Mouse (Mus musculus): ENCODE data around the gene Dok3.

The Dok3 gene

GRCm38 (mm10) chr13:55510668-55511491 is 18.2 kb downstream of the Dok3 start:
- no peak for ATAC-seq (ENCODE audit: insufficient number of reproducible peaks, low FRiP score, low TSS enrichment)

DNA sequence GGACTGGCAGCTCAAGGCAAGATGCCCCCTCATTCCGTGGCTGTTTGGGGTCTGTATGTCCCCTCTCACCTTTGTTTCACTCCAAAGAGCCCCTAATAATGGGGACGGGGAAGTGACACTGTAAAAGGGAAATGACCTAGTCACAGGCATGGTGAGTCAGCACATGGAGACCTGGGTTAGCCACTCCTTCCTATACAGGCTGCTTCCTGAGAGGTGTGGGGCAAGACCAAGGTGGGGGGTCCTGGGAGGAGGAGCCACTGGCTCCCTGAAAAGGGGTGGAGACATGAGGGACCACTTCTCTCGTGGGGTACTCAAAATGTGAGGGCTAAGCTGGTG is 18.8 kb downstream of the Dok3 start:
- no peak for ATAC-seq (ENCODE audit: insufficient number of reproducible peaks, low FRiP score, low TSS enrichment)

- no peak for ATAC-seq (ENCODE audit: insufficient number of reproducible peaks, low FRiP score, low TSS enrichment)
Observed at GRCm38 (mm10) chr13:55508531-55508930, 20.6 kb downstream of the Dok3 start.

GRCm38 (mm10) chr13:55507877-55508276 is 21.2 kb downstream of the Dok3 start:
- no peak for ATAC-seq (ENCODE audit: insufficient number of reproducible peaks, low FRiP score, low TSS enrichment)

DNA sequence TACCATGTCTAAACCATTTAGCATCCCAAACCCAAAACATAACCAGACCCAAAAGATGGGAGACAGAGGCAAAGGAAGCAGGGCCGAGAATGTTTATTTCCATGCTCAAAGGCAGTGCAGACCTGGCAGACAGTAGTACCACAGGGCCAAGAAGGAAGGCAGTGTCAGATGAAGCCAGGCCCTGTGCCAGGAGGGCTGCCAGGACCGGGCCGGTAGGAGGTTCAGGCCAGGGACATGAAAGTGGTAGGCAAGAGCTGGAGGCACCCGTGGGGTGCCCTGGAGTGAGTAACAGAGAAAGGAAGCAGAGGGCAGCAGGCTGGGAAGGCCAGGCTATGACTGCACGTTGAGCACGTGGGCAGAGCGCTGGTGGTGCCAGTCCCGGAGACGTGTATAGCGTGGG is 22.4 kb downstream of the Dok3 start:
- no peak for ATAC-seq (ENCODE audit: insufficient number of reproducible peaks, low FRiP score, low TSS enrichment)

DNA sequence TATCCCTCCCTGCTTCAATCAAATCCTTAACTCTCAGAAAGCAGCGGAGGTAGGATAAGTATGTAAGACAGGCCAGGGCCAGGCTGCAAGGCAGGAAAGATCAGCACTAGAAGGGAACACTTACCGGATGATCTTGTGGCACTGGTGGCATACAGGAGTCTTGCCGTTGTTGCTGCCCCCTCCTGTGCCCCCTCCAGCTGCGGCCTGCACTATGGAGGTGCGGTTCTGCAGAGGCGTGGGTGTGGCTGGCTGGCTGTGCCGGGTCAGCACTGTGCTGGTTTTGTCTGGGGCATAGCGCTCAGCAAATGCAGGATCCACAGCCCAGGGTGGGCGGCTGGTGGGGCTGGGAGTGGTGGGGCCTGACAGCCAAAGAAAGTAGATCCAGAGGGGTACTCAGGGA is 23.3 kb downstream of the Dok3 start:
- ATAC-seq (ENCODE audit: insufficient number of reproducible peaks, low FRiP score, low TSS enrichment) = no peak

DNA sequence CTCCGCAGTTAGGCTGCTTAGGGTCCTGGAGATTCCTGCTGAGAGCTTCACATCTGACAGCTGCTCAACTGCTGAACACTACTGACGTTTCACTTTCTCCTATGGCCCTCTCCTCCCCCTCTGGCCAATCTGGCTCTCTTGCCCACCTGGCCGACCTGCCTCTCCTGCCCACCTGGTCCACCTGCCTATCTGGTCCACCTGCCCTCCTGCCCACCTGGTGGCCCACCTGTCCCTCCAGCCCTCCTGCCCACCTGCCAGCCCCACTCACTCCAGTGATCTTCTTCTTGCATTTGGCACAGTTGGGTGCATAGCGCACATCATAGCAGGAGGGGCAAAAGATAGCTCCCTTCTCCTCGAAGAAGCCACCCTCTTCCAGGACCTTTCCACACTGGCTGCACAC is 24.7 kb downstream of the Dok3 start:
- no peak for ATAC-seq (ENCODE audit: insufficient number of reproducible peaks, low FRiP score, low TSS enrichment)

- no peak for ATAC-seq (ENCODE audit: insufficient number of reproducible peaks, low FRiP score, low TSS enrichment)
Observed at GRCm38 (mm10) chr13:55502405-55502804, 26.7 kb downstream of the Dok3 start.

- ATAC-seq (ENCODE audit: insufficient number of reproducible peaks, low FRiP score, low TSS enrichment) = no peak
Observed at GRCm38 (mm10) chr13:55500575-55500974, 28.5 kb downstream of the Dok3 start.

GRCm38 (mm10) chr13:55498906-55499305 is 30.2 kb downstream of the Dok3 start:
- no peak for ATAC-seq (ENCODE audit: insufficient number of reproducible peaks, low FRiP score, low TSS enrichment)

GRCm38 (mm10) chr13:55496661-55497060 is 32.4 kb downstream of the Dok3 start:
- ATAC-seq (ENCODE audit: insufficient number of reproducible peaks, low FRiP score, low TSS enrichment) = no peak

GRCm38 (mm10) chr13:55495702-55496101 is 33.4 kb downstream of the Dok3 start:
- no peak for ATAC-seq (ENCODE audit: insufficient number of reproducible peaks, low FRiP score, low TSS enrichment)

DNA sequence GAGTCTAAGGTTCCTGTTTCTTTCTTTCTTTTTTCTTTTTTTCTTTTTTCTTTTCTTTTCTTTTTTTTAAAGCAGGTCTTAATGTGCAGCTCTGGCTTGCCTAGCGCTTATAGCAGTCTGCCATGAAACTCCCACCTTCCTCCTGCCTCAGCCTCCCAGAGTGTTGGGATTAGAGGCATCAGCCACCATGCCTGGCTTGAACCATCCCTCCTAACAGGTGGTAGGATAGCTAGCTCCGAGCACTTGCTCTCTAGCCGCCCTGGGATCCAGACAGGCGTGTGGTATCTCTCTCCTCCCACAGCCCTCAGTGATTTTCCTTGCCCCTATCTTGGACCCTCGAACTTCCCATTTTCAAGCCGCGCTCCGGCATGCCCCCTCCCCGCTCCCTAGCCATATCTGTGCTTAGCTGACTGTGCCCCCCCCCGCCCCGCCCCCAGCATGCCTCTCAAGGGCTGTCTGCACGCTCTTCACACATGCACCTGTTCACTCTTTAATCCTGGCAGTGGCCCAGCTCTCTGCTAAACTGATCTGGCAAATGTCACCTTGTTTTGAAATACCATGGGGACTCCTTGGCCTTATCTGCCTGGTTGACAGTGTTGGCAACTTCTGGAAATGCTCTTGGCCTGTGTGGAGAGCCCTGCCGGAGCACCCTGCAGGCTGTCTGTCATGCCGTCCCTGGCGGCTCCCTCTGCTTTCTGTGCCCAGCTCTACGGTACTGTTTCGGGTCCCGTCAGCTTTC is 34.0 kb downstream of the Dok3 start:
- ATAC-seq (ENCODE audit: insufficient number of reproducible peaks, low FRiP score, low TSS enrichment) = peak; percentile 87

DNA sequence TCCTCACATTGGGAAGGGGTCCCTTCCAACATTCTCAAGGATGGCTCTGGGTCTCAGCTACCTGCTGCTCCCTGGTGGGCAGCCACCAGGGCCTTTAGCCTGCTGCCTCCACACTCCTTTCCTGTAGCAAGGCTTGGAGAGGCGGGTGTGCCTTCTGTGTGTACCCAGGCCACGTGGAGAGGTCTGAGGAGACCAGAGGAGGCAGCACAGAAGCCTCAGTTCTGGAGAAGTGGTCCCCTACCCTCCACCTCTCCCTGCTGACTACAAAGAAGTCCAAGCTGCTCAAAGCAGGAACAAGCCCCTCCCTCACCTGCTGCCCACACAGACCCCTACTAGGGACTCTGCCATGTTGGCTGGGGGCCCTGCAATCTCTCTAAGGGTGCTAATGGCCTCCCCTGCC is 34.8 kb downstream of the Dok3 start:
- no peak for ATAC-seq (ENCODE audit: insufficient number of reproducible peaks, low FRiP score, low TSS enrichment)

DNA sequence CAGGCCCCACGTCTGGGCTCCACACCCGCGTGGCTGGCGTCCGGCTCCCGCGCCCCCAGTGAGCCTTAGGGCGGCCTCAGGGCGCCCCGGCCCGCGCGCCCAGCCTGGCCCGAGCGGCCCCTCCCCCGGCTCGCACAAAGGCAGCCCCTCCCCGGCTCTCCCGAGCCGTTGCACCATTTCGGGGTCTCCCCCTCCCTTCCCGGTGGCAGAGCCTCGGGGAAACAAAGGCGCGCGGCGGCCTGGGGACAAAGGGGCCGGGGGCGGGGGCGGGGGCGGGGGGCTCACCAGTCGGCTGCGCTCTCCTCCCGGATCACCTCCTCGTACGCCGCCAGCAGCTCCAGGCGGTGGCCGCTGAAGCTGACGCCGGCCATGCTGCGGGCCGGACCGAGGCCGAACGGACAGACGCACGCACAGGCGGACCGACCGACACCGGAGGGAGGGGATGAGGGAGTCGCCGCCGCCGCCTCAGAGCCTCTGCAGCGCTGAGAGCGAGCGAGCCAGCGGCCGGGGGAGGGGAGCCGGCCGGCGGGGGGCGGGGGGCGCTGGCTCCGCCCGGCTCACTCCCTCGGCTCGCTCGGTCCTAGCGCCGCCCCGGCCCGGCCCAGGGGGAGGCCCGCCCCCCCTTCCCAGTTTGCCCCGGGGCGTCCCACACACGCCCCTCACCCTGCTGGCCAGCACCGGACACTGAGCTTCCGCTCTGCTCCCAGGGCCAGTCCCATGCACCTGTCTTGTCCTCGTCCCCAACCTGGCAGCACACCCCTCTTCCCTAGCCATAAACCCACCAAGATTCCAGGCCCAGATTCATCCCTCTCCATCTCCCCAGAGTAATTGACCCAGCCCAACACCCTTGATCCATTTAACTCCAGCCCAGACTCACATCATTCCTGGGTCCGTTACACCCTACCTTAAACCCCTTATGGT is 41.3 kb downstream of the Dok3 start, which contains the start of gene Dbn1:
Gene Dbn1, minus strand, starts transcription at position 534 of the 921 bp plus-strand sequence.
- ATAC-seq (ENCODE audit: insufficient number of reproducible peaks, low FRiP score, low TSS enrichment) = 0 out of 2 replicates have a peak, but pooled peaks have one; percentile 38

DNA sequence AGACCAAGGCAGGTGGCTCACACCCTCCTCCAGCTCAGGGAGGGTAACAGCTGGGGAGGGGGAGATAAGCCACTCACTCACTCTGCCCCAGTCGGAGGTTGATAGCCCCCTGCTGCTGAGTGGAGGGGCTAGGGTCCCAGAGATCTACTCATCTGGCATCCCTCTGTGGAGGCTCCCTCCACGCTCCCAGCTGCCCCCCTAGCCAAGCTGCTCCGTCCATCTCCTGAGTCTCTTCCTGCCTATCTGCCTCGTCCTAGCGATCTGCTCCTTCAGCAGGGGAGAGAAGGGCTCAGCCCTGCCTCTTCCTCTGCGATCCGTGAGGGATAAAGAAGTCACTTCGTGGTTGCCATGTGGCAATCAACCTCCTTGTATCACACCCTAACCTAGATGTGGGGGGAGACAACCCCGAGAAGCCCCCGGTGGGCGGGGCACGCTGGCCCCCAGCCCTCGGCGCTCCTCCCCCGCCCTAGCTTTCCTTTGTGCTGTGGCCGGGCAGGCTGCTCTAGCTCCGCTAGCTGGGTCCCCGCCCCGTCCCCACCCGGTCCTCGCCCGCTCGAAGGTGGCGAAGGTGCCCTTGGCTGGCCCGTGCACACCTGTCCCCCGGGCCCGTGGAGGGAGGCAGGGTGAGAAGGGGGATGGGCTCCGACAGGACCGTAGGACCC is 42.0 kb downstream of the Dok3 start:
- no peak for ATAC-seq (ENCODE audit: insufficient number of reproducible peaks, low FRiP score, low TSS enrichment)

DNA sequence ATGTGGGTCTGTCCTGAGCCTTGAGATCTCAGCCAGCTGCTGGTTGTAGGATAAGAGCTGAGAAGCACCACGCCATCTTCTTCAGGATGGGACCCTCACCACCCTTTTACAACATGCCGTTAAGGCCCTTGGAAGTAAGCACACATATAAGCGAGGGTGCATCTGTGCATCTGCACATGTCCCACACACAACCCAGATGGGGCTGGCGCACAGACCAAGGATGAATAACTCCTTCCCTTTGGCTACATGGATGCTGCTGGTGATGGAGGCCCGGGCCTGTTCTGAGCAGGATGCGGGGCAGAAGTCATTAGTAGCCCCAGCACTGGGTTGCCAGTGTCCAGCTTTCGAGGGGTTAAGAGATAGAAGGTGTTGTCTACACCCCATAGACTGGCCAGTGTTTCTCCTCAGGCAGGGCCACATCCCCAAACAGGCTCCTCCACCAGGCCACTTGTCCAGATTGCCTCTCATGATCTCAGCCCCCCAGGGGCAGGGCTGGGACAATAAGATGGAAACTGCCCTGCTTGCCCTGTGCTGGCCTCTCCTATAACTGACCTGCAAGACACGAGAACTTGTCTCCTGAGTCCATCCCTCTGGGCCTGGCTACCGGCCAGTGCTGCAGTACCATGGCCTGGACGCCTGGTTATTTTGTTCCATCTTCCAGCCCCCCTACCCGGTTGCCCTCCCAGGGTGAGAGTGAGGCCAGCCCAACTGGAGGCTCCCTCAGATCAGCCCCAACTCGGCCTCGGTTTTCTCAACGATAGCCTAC is 42.9 kb downstream of the Dok3 start:
- ATAC-seq (ENCODE audit: insufficient number of reproducible peaks, low FRiP score, low TSS enrichment) = no peak

GRCm38 (mm10) chr13:55484520-55485088 is 44.5 kb downstream of the Dok3 start:
- no peak for ATAC-seq (ENCODE audit: insufficient number of reproducible peaks, low FRiP score, low TSS enrichment)

GRCm38 (mm10) chr13:55483593-55483992 is 45.5 kb downstream of the Dok3 start:
- no peak for ATAC-seq (ENCODE audit: insufficient number of reproducible peaks, low FRiP score, low TSS enrichment)
